Mouse (Mus musculus) hindbrain, postnatal 0 days (tissue): ENCODE data around the gene Gnaq. TPM values are rescaled to one million over a fixed set of nuclear protein-coding genes. Genes with fewer than 3 reads are reported as not detected.

ENCODE experiments used
- ATAC-seq: fragments of 200-750 bp; cut with Nextera tagmentation; 2 replicates; pipeline ENCODE4 v1.8.0; 2017; ENCODE audit warnings: mild to moderate bottlenecking, moderate TSS enrichment, moderate library complexity
- DNase-seq: peaks from one replicate; pipeline ENCODE4 v3.0.0-alpha.2; 2015; ENCODE audit warnings: low spot score
- H3K27ac ChIP-seq: fragments of 300-500 bp; sonication (generic); 2 replicates; pipeline ENCODE4 v1.5.1; 2014; ENCODE audit warnings: mild to moderate bottlenecking
- H3K27me3 ChIP-seq: fragments of 300-500 bp; sonication (generic); 2 replicates; pipeline ENCODE4 v1.6.1; 2014; ENCODE audit warnings: low read length, mixed read lengths; ENCODE audit not compliant: insufficient read depth
- H3K36me3 ChIP-seq: fragments of 300-500 bp; sonication (generic); 2 replicates; pipeline ENCODE4 v1.6.1; 2014; ENCODE audit warnings: low read length, mixed read lengths; ENCODE audit not compliant: insufficient read depth
- H3K4me1 ChIP-seq: fragments of 300-500 bp; sonication (generic); 2 replicates; pipeline ENCODE4 v1.6.1; 2014; ENCODE audit warnings: antibody characterized with exemption, low read length, mixed read lengths; ENCODE audit not compliant: insufficient read depth
- H3K4me2 ChIP-seq: fragments of 300-500 bp; sonication (generic); 2 replicates; pipeline ENCODE4 v1.6.1; 2014; ENCODE audit warnings: low read depth, mild to moderate bottlenecking, low read length, moderate library complexity, mixed read lengths
- H3K4me3 ChIP-seq: fragments of 300-500 bp; sonication (generic); 2 replicates; pipeline ENCODE4 v1.5.1; 2014; ENCODE audit warnings: low read length
- H3K9ac ChIP-seq: fragments of 300-500 bp; sonication (generic); replicated peaks from 2 replicates; pipeline ENCODE4 v1.6.1; 2014; ENCODE audit warnings: mild to moderate bottlenecking, low read length, moderate library complexity, mixed read lengths
- H3K9me3 ChIP-seq: fragments of 300-500 bp; sonication (generic); 2 replicates; pipeline ENCODE4 v1.6.1; 2016; ENCODE audit warnings: low read length, mixed read lengths
- CTCF ChIP-seq: IDR thresholded peaks from 2 replicates; pipeline ENCODE4 v1.5.1; 2016; ENCODE audit warnings: antibody characterized with exemption, control low read depth, low read depth
- WGBS: fragments of 180-500 bp; shearing (Covaris S2); extraction: QIAGEN DNeasy Blood & Tissue Kit; methylation state at CpG from one replicate; pipeline ENCODE4 v1.1.7; 2014; 5-methylcytosine and 5-hydroxymethylcytosine counted together
- polyA plus RNA-seq: library from polyadenylated mRNA; unstranded; fragments of >200 nt; fragmentation: Nextera tagmentation; extraction: Ambion mirVana; gene quantifications from 2 replicates; pipeline ENCODE4 v1.2.1, GENCODE M21; 2015
- total RNA-seq: library from RNA; depleted of rRNA; stranded (reverse); fragments of >200 nt; gene quantifications from 2 replicates; pipeline ENCODE4 v1.2.3, GENCODE M21; 2014

The Gnaq gene
- total and polyA plus RNA-seq, 2 experiments from 2014 or later: 85.7 to 101 TPM

DNA sequence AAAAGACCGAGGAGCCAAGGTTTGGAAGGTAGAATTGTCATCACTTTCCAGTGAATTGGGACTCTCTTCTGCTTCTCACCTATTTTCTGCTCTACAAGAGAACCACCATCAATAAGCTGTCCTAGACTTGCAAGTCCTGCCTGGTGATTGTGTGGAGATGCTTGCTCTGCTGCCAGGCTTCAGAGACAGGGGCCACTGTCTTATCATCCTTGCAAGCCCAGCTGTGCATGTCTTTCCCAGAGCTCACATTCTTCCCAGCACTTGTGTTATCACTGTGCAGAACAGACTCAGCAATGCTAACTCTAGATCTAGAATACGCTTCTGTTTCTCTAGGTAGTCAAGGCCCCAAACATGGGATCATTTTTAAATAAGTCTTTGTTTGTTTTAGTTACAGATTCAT lies 116.4 kb downstream of the Gnaq start:
- DNase-seq: no peak
- H3K9me3 ChIP-seq: no peaks in the 10 kb centered on the region
- TF ChIP-seq CTCF: no peak
- H3K9ac ChIP-seq: no peak overlapping the region
- WGBS: 95% methylated on average over 2 of the region's 2 CpGs
- no peak overlapping the region for H3K4me2 ChIP-seq
- no peaks in the 10 kb centered on the region for H3K27me3 ChIP-seq
- ATAC-seq: no peak
- no peak overlapping the region for H3K4me3 ChIP-seq
- no peaks in the 10 kb centered on the region for H3K36me3 ChIP-seq
- H3K4me1 ChIP-seq: peaks cover 13% of the 10 kb centered on the region
- no peak overlapping the region for H3K27ac ChIP-seq

GRCm38 (mm10) chr19:16250921-16251320 lies 118.3 kb downstream of the Gnaq start:
- 34% methylated on average over 3 of the region's 3 CpGs for WGBS
- no peak for ATAC-seq
- H3K27me3 ChIP-seq: no peaks in the 10 kb centered on the region
- no peak for DNase-seq
- no peaks in the 10 kb centered on the region for H3K36me3 ChIP-seq
- no peak for TF ChIP-seq CTCF
- H3K4me1 ChIP-seq: peaks cover 13% of the 10 kb centered on the region
- H3K4me2 ChIP-seq: no peak overlapping the region
- no peak overlapping the region for H3K9ac ChIP-seq
- H3K27ac ChIP-seq: no peak overlapping the region
- H3K4me3 ChIP-seq: no peak overlapping the region
- no peaks in the 10 kb centered on the region for H3K9me3 ChIP-seq

DNA sequence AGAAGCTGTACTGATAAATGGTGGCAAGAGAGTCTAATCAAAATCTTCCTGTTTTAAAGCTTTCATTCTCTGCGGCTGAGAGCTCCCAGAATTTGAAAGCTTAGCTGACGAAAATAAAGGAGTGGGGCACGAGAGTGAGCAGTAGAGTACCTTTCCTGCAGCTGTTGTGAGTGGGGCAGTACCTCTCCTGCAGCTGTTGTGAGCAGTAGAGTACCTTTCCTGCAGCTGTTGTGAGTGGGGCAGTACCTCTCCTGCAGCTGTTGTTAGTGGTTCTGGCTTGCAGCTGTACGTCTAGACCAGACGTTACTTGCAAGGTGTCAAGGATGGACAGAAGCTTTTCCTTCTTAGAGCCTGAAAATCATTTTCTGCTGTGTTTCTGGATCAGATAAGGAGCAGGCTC lies 119.2 kb downstream of the Gnaq start:
- Histone ChIP-seq H3K36me3 (no peaks in the 10 kb centered on the region), H3K4me2 (no peak overlapping the region), H3K27ac (no peak overlapping the region), H3K9me3 (no peaks in the 10 kb centered on the region), H3K9ac (no peak overlapping the region), H3K4me1 (peaks cover 13% of the 10 kb centered on the region), H3K4me3 (no peak overlapping the region), H3K27me3 (no peaks in the 10 kb centered on the region)
- 65% methylated on average over 5 of the region's 5 CpGs for WGBS
- ATAC-seq (no peak), DNase-seq (no peak)
- TF ChIP-seq CTCF: no peak

DNA sequence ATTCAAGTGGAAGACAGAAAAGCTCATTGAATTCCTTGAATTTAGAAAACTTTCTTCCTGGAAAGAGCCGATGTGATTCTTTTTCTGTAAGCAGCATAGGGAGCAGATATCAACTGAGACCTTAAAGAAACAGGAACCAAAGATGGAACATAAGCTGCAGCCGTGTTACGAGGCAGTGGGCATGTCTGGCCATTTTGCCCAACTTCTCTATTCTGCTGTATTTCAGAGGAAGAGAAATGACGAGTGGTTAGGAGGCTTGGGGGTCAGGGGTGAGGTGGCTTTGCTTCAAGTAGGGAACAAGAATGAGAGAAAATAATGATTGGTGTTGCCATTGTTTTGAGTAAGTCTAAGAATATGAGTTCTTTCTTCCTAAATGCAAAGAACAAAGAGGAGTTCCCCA lies 120.1 kb downstream of the Gnaq start:
- ATAC-seq (no peak), DNase-seq (no peak)
- no peak overlapping the region for H3K4me3 ChIP-seq
- no peaks in the 10 kb centered on the region for H3K27me3 ChIP-seq
- no peak overlapping the region for H3K4me2 ChIP-seq
- H3K4me1 ChIP-seq: peaks cover 9% of the 10 kb centered on the region
- no peaks in the 10 kb centered on the region for H3K36me3 ChIP-seq
- WGBS: 74% methylated on average over 4 of the region's 4 CpGs
- no peaks in the 10 kb centered on the region for H3K9me3 ChIP-seq
- no peak overlapping the region for H3K9ac ChIP-seq
- H3K27ac ChIP-seq: no peak overlapping the region
- TF ChIP-seq CTCF: no peak

DNA sequence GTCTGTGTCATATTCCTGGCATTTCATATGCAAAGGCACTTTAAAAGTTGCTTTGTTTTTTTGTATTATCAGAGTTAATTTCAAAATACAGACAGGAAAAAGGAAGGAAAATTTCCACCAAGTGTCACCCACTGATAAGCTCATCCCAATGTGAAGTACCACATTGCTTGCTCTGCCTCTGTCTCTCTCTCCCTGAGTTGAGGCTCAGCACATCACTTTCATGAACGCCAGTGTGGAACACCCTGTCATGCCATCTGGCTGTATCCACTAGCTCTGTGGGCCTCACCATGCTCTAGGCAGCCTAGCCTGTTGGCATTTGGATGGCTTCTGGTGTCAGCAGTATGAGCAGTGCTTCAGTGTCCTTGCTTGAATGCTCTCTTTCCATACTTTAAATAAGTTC lies 122.2 kb downstream of the Gnaq start:
- Histone ChIP-seq H3K27me3 (no peaks in the 10 kb centered on the region), H3K4me1 (peaks cover 8% of the 10 kb centered on the region), H3K4me2 (no peak overlapping the region), H3K27ac (no peak overlapping the region), H3K9ac (no peak overlapping the region), H3K9me3 (no peaks in the 10 kb centered on the region), H3K4me3 (no peak overlapping the region), H3K36me3 (no peaks in the 10 kb centered on the region)
- ATAC-seq (no peak), DNase-seq (no peak)
- WGBS: 56% methylated on average over 1 of the region's 1 CpGs
- no peak for TF ChIP-seq CTCF

DNA sequence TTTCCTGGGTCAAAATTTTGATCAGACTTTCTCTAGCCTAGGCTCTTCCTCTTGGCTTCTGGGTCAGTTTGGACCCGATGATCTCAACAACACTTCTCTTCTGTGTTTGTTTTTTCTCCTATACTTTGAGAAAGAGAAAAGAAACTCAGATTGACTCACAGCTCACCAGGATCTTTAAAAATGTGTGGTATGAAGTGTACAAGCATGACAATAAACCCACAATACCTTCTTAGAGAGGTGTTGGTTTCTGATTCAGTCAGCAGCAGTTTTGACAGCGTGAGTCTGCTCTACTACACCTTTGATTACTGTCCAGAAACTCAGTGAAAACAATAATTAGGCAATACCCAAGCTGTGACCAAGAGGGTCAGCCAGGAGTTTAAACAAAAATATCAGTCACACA lies 122.7 kb downstream of the Gnaq start:
- no peaks in the 10 kb centered on the region for H3K9me3 ChIP-seq
- 86% methylated on average over 2 of the region's 2 CpGs for WGBS
- no peak overlapping the region for H3K4me3 ChIP-seq
- no peak overlapping the region for H3K4me2 ChIP-seq
- no peak for TF ChIP-seq CTCF
- ATAC-seq: no peak
- DNase-seq: no peak
- H3K4me1 ChIP-seq: peaks cover 8% of the 10 kb centered on the region
- H3K27ac ChIP-seq: no peak overlapping the region
- H3K9ac ChIP-seq: no peak overlapping the region
- no peaks in the 10 kb centered on the region for H3K36me3 ChIP-seq
- no peaks in the 10 kb centered on the region for H3K27me3 ChIP-seq

- Histone ChIP-seq H3K27me3 (no peaks in the 10 kb centered on the region), H3K27ac (no peak overlapping the region), H3K4me3 (no peak overlapping the region), H3K9ac (no peak overlapping the region), H3K4me2 (no peak overlapping the region), H3K9me3 (no peaks in the 10 kb centered on the region), H3K4me1 (no peaks in the 10 kb centered on the region), H3K36me3 (no peaks in the 10 kb centered on the region)
- no peak for TF ChIP-seq CTCF
- ATAC-seq (no peak), DNase-seq (no peak)
Observed at GRCm38 (mm10) chr19:16258766-16259355, 126.2 kb downstream of the Gnaq start.
